Mouse (Mus musculus) G1E (cell line): Measurements from ENCODE around the gene Pibf1. TPM values are rescaled to one million over a fixed set of nuclear protein-coding genes. Genes with fewer than 3 reads are reported as not detected.

Experiments
- ATAC-seq: 2 replicates; pipeline ENCODE4 v1.8.0; 2016; ENCODE audit warnings: mild to moderate bottlenecking; ENCODE audit not compliant: insufficient number of reproducible peaks, poor library complexity, low FRiP score, severe bottlenecking; ENCODE audit errors: extremely low read depth
- DNase-seq: peaks from one replicate; pipeline ENCODE4 v3.0.0; 2012; ENCODE audit warnings: low spot score
- H3K27me3 ChIP-seq: 2 replicates; pipeline ENCODE4 v1.6.1; 2012; ENCODE audit warnings: mild to moderate bottlenecking, low read length, inconsistent platforms; ENCODE audit not compliant: insufficient read depth
- H3K36me3 ChIP-seq: replicated peaks from 2 replicates; pipeline ENCODE3; 2012; ENCODE audit warnings: mild to moderate bottlenecking, inconsistent platforms
- H3K4me1 ChIP-seq: 2 replicates; pipeline ENCODE4 v1.6.1; 2012; ENCODE audit warnings: low read depth, low read length, inconsistent platforms, mixed read lengths; ENCODE audit not compliant: insufficient read depth
- H3K4me3 ChIP-seq: 2 replicates; pipeline ENCODE4 v1.5.1; 2012; ENCODE audit warnings: low read depth, mild to moderate bottlenecking, inconsistent platforms, low read length, moderate library complexity, mixed read lengths
- H3K9me3 ChIP-seq: replicated peaks from 2 replicates; pipeline ENCODE4 v1.6.1; 2012; ENCODE audit warnings: inconsistent platforms
- CTCF ChIP-seq: IDR thresholded peaks from 2 replicates; pipeline ENCODE4 v1.5.1; 2012; ENCODE audit warnings: low read depth, low read length, inconsistent platforms, mixed read lengths
- GATA1 ChIP-seq: IDR thresholded peaks from 2 replicates; pipeline ENCODE4 v1.6.1; 2012; ENCODE audit warnings: borderline replicate concordance, low read length, inconsistent platforms, mixed read lengths
- GATA2 ChIP-seq: IDR thresholded peaks from 2 replicates; pipeline ENCODE4 v1.6.1; 2012; ENCODE audit warnings: low read depth, low read length, inconsistent platforms, borderline replicate concordance
- POLR2AphosphoS5 ChIP-seq: IDR thresholded peaks from 2 replicates; pipeline ENCODE4 v1.6.1; 2012; ENCODE audit warnings: low read depth, low read length, inconsistent platforms; ENCODE audit not compliant: insufficient replicate concordance
- TAL1 ChIP-seq: conservative IDR thresholded peaks from 2 replicates; pipeline ENCODE4 v1.6.1; 2012; ENCODE audit warnings: low read depth, low read length, inconsistent platforms, mixed read lengths
- polyA plus RNA-seq: library from polyadenylated mRNA; stranded (reverse); fragments of >175 nt; gene quantifications from 2 replicates; pipeline ENCODE4 v1.2.3, GENCODE M21; 2012
- total RNA-seq, 2 experiments: library from RNA; stranded (forward) in 1 of 2; stranded (reverse) in 1 of 2; fragments of 200-1000 nt in 1 of 2; fragments of >200 nt in 1 of 2; fragmentation: Nextera tagmentation in 1 of 2; gene quantifications; 2 replicates each; pipeline ENCODE4 v1.2.3; 2014 to 2017

Pibf1 gene
- total and polyA plus RNA-seq, 3 experiments, result 1.4 to 67.9 (median 58.1) TPM

DNA sequence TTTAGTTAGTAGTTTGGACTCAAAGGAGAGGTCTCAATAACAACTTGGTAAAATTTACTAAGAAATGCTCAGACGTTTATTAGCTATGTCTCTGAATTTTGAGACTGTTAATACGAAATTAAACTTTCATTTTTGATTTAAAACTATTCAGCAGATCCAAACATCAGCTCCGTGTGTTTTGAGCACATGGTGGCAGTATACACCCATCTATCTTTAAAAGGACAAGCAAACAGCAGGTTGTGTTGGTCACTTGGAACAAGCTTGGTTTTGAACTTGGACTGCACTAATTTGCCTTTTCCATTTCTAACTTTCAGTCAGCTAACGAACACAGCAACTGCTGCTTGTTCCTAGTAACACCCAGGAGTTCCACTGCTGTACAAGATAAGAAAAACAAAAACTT is 18.4 kb downstream of the Pibf1 start:
- no peak for TF ChIP-seq GATA1
- TF ChIP-seq POLR2AphosphoS5, result no peak
- TF ChIP-seq GATA2, result no peak
- TF ChIP-seq CTCF, result no peak
- Histone ChIP-seq H3K36me3 (peaks cover 71% of the 10 kb centered on the region), H3K9me3 (no peaks in the 10 kb centered on the region), H3K4me3 (no peak overlapping the region), H3K4me1 (peaks cover 14% of the 10 kb centered on the region), H3K27me3 (no peaks in the 10 kb centered on the region)
- DNase-seq, result no peak
- ATAC-seq, result no peak; the same call in 1 of the 2 replicates

DNA sequence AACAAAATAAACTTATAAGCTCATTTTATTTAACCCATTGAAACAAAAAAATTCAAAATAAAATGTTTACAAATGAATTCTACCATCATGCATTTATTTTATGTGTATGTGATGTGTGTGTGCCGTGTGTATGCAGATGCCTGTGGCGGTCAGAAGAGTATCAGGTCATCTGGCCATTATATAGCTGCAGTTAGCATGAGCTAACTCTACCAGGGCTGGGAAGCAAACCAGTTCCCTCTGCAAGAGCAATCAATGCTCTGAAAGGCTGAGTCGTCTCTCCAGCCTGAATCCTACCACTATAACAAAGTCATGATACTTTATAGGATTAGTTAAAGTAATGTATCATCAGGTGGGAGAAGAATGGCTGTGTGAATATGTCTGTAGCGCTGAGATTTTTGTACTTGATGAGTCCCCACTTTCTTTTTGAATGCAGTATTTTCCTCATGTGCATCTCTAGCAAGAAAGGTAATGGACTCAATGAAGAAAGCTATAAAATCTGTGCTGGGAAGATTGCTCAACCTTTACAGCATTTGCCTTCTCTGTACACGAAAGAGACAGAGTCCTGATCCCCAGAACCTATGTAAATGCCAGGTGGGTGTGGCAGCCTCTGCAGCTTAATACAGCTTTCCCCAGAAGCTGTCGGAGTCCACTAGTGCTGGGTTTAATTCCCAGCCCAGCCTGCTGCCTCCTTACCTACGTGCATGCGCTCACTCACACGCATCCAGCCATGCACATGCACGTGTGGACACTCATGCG is 22.5 kb downstream of the Pibf1 start:
- no peak for DNase-seq
- H3K36me3 ChIP-seq, result peaks cover 63% of the 10 kb centered on the region
- H3K27me3 ChIP-seq, result no peaks in the 10 kb centered on the region
- H3K9me3 ChIP-seq, result no peaks in the 10 kb centered on the region
- H3K4me3 ChIP-seq, result no peak overlapping the region
- ATAC-seq, result no peak
- H3K4me1 ChIP-seq, result peaks cover 13% of the 10 kb centered on the region
- no peak for TF ChIP-seq POLR2AphosphoS5
- no peak for TF ChIP-seq CTCF
- no peak for TF ChIP-seq GATA2
- TF ChIP-seq GATA1, result no peak
- TF ChIP-seq TAL1, result no peak

DNA sequence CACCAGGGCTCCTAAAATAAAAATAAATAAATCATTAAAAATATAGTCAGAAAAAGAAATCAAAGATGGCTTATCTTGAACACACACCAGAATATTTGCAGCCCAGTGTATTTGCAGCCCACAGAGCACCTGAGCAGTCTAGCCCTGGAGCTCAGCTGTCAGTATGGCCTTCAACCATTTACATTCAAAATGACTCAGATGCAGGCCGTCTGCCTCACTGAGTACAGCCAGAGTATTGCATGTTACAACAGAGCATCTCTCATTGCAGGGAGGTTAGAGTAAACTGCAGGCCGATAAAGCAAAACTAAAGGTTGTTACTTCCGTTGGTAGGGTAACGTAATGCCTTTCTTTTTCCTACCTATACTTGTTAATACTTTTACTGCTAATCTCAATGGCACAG is 24.9 kb downstream of the Pibf1 start:
- TF ChIP-seq TAL1, result no peak
- TF ChIP-seq CTCF, result no peak
- no peak for TF ChIP-seq POLR2AphosphoS5
- no peak for TF ChIP-seq GATA2
- TF ChIP-seq GATA1, result no peak
- ATAC-seq (no peak), DNase-seq (no peak)
- Histone ChIP-seq H3K4me1 (peaks cover 6% of the 10 kb centered on the region; the same call in 1 of the 2 replicates), H3K4me3 (no peak overlapping the region), H3K9me3 (no peaks in the 10 kb centered on the region), H3K36me3 (peaks cover 53% of the 10 kb centered on the region), H3K27me3 (no peaks in the 10 kb centered on the region)

DNA sequence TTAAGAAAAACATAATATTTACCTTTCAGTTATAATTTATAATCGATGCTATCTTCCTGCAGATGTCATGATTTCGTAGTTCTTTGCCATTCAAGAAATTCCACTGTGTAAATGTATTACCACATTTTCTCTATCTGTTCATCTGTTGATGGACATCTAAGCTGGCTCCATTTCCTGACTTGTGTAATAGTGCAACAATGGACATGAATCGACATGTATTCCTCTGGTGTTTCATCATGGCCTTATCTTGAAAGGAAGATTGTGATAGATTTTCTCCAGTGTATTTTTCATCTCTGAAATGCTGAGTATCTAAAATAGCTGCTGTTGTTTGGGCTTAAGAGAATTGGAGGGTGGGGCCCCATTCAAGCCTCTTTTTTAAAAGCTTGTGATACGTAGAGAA is 27.5 kb downstream of the Pibf1 start:
- Histone ChIP-seq H3K27me3 (no peaks in the 10 kb centered on the region), H3K9me3 (no peaks in the 10 kb centered on the region), H3K4me3 (no peak overlapping the region), H3K4me1 (no peaks in the 10 kb centered on the region), H3K36me3 (peaks cover 58% of the 10 kb centered on the region)
- DNase-seq (no peak), ATAC-seq (no peak)
- TF ChIP-seq GATA2 (no peak), POLR2AphosphoS5 (no peak), TAL1 (no peak), CTCF (no peak), GATA1 (no peak)

DNA sequence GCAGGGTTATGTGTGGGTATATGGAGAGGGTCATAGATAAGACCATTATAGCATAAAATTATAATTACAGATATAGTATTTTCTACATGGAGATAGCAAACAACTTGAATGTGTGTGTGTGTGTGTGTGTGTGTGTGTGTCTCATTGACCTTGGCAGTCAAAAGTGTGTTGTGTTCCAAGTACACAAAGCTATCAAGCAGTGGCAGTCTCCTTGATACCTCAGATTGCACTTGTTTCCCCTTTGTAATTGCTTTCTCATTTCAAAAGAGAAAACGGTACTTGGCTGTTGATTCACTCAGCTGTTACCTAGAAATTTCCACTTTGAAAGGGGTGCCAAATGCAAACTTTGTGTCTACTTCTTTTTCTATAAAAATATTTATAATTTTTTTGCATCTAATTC is 28.3 kb downstream of the Pibf1 start:
- peaks cover 54% of the 10 kb centered on the region for H3K36me3 ChIP-seq
- no peaks in the 10 kb centered on the region for H3K27me3 ChIP-seq
- no peaks in the 10 kb centered on the region for H3K9me3 ChIP-seq
- TF ChIP-seq POLR2AphosphoS5 (no peak), GATA2 (no peak), TAL1 (no peak), CTCF (no peak), GATA1 (no peak)
- H3K4me1 ChIP-seq, result no peaks in the 10 kb centered on the region
- no peak overlapping the region for H3K4me3 ChIP-seq
- ATAC-seq, result no peak
- no peak for DNase-seq

DNA sequence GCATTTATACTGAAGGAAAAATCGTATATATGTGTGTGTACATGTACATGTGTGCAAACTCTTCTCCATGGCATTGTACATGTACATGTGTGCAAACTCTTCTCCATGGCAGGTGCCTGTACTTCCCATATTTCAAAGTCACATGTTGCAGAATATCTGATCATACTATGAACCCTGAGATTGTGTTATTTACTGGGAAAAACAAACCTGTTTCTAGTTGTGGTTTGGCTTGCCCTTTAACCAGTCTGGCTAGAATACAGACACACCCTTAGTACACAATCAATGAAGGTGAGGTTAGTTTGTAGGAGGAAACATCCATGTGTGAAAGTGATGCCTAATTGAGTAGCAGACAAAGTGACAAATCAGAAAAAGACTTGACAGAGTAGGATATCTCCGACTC is 29.8 kb downstream of the Pibf1 start:
- TF ChIP-seq GATA2 (no peak), POLR2AphosphoS5 (no peak), TAL1 (no peak), CTCF (no peak), GATA1 (no peak)
- H3K4me3 ChIP-seq, result no peak overlapping the region
- H3K27me3 ChIP-seq, result no peaks in the 10 kb centered on the region
- DNase-seq (no peak), ATAC-seq (no peak)
- peaks cover 55% of the 10 kb centered on the region for H3K36me3 ChIP-seq
- no peaks in the 10 kb centered on the region for H3K4me1 ChIP-seq
- no peaks in the 10 kb centered on the region for H3K9me3 ChIP-seq
